Mouse (Mus musculus): ENCODE data around the gene Abr. TPM values are rescaled to one million over a fixed set of nuclear protein-coding genes. Genes with fewer than 3 reads are reported as not detected.

Abr gene
- total and polyA plus RNA-seq, 2 experiments from 2014 or later: 87.5 to 211 TPM

- DNase-seq (ENCODE audit: low spot score) (no peak), ATAC-seq (no peak)
- H3K4me1 ChIP-seq (ENCODE audit: insufficient read depth, low read length): peaks cover 46% of the 10 kb centered on the region
- H3K4me2 ChIP-seq (ENCODE audit: low read depth, low read length): peak overlapping the region; percentile 91
- no peaks in the 10 kb centered on the region for H3K27me3 ChIP-seq (ENCODE audit: insufficient read depth, low read length)
- H3K9ac ChIP-seq (replicated peaks; ENCODE audit: low read length): no peak overlapping the region
- peak overlapping the region; percentile 60 for H3K4me3 ChIP-seq (ENCODE audit: low read length)
- no peaks in the 10 kb centered on the region for H3K9me3 ChIP-seq (ENCODE audit: low read length)
- TF ChIP-seq CTCF (IDR thresholded peaks at IDR 0.05; ENCODE audit: low read depth): no peak
- H3K36me3 ChIP-seq (ENCODE audit: insufficient read depth, low read length): no peaks in the 10 kb centered on the region
- 0 out of 2 replicates have a peak overlapping the region, but pooled peaks have one; percentile 96 for H3K27ac ChIP-seq
- 70% methylated on average over 4 of the region's 4 CpGs for WGBS
Observed at GRCm38 (mm10) chr11:76493167-76493566, 128.9 kb downstream of the Abr start.

- peak overlapping the region; percentile 28 for H3K4me2 ChIP-seq (ENCODE audit: low read depth, low read length)
- no peaks in the 10 kb centered on the region for H3K36me3 ChIP-seq (ENCODE audit: insufficient read depth, low read length)
- no peak overlapping the region for H3K4me3 ChIP-seq (ENCODE audit: low read length)
- H3K27me3 ChIP-seq (ENCODE audit: insufficient read depth, low read length): no peaks in the 10 kb centered on the region
- no peak overlapping the region for H3K9ac ChIP-seq (replicated peaks; ENCODE audit: low read length)
- DNase-seq (ENCODE audit: low spot score) (peak; percentile 31), ATAC-seq (no peak)
- H3K9me3 ChIP-seq (ENCODE audit: low read length): no peaks in the 10 kb centered on the region
- no peak for TF ChIP-seq CTCF (IDR thresholded peaks at IDR 0.05; ENCODE audit: low read depth)
- H3K27ac ChIP-seq: 0 out of 2 replicates have a peak overlapping the region, but pooled peaks have one; percentile 7
- H3K4me1 ChIP-seq (ENCODE audit: insufficient read depth, low read length): peaks cover 46% of the 10 kb centered on the region
- 44% methylated on average over 9 of the region's 9 CpGs for WGBS
Observed at GRCm38 (mm10) chr11:76491817-76492216, 130.3 kb downstream of the Abr start.

- Histone ChIP-seq H3K9me3 (ENCODE audit: low read length) (no peaks in the 10 kb centered on the region), H3K9ac (replicated peaks; ENCODE audit: low read length) (no peak overlapping the region), H3K36me3 (ENCODE audit: insufficient read depth, low read length) (no peaks in the 10 kb centered on the region), H3K27ac (no peak overlapping the region), H3K4me2 (ENCODE audit: low read depth, low read length) (no peak overlapping the region), H3K4me3 (ENCODE audit: low read length) (no peak overlapping the region), H3K4me1 (ENCODE audit: insufficient read depth, low read length) (peaks cover 40% of the 10 kb centered on the region), H3K27me3 (ENCODE audit: insufficient read depth, low read length) (no peaks in the 10 kb centered on the region)
- no peak for DNase-seq (ENCODE audit: low spot score)
- ATAC-seq: no peak
- 73% methylated on average over 6 of the region's 6 CpGs for WGBS
- no peak for TF ChIP-seq CTCF (IDR thresholded peaks at IDR 0.05; ENCODE audit: low read depth)
Observed at GRCm38 (mm10) chr11:76489407-76489806, 132.7 kb downstream of the Abr start.

- no peak for TF ChIP-seq CTCF (IDR thresholded peaks at IDR 0.05; ENCODE audit: low read depth)
- Histone ChIP-seq H3K4me1 (ENCODE audit: insufficient read depth, low read length) (peaks cover 20% of the 10 kb centered on the region), H3K27me3 (ENCODE audit: insufficient read depth, low read length) (no peaks in the 10 kb centered on the region), H3K4me3 (ENCODE audit: low read length) (no peak overlapping the region), H3K36me3 (ENCODE audit: insufficient read depth, low read length) (no peaks in the 10 kb centered on the region), H3K27ac (no peak overlapping the region), H3K4me2 (ENCODE audit: low read depth, low read length) (no peak overlapping the region), H3K9me3 (ENCODE audit: low read length) (no peaks in the 10 kb centered on the region), H3K9ac (replicated peaks; ENCODE audit: low read length) (no peak overlapping the region)
- ATAC-seq (no peak), DNase-seq (ENCODE audit: low spot score) (no peak)
- WGBS: 81% methylated on average over 5 of the region's 5 CpGs
Observed at GRCm38 (mm10) chr11:76487024-76487423, 135.1 kb downstream of the Abr start.

- Histone ChIP-seq H3K36me3 (ENCODE audit: insufficient read depth, low read length) (no peaks in the 10 kb centered on the region; the same call in 1 of the 2 replicates), H3K4me1 (ENCODE audit: insufficient read depth, low read length) (no peaks in the 10 kb centered on the region), H3K4me2 (ENCODE audit: low read depth, low read length) (no peak overlapping the region), H3K9me3 (ENCODE audit: low read length) (no peaks in the 10 kb centered on the region), H3K4me3 (ENCODE audit: low read length) (no peak overlapping the region), H3K27ac (no peak overlapping the region), H3K9ac (replicated peaks; ENCODE audit: low read length) (no peak overlapping the region), H3K27me3 (ENCODE audit: insufficient read depth, low read length) (no peaks in the 10 kb centered on the region)
- 81% methylated on average over 2 of the region's 2 CpGs for WGBS
- TF ChIP-seq CTCF (IDR thresholded peaks at IDR 0.05; ENCODE audit: low read depth): no peak
- no peak for DNase-seq (ENCODE audit: low spot score)
- no peak for ATAC-seq
Observed at GRCm38 (mm10) chr11:76484033-76484432, 138.1 kb downstream of the Abr start.

GRCm38 (mm10) chr11:76483171-76483727 is 138.9 kb downstream of the Abr start:
- no peak overlapping the region for H3K4me3 ChIP-seq (ENCODE audit: low read length)
- H3K4me1 ChIP-seq (ENCODE audit: insufficient read depth, low read length): no peaks in the 10 kb centered on the region
- no peaks in the 10 kb centered on the region for H3K9me3 ChIP-seq (ENCODE audit: low read length)
- no peak overlapping the region for H3K9ac ChIP-seq (replicated peaks; ENCODE audit: low read length)
- no peaks in the 10 kb centered on the region for H3K27me3 ChIP-seq (ENCODE audit: insufficient read depth, low read length)
- WGBS: 44% methylated on average over 4 of the region's 4 CpGs
- ATAC-seq (no peak), DNase-seq (ENCODE audit: low spot score) (no peak)
- TF ChIP-seq CTCF (IDR thresholded peaks at IDR 0.05; ENCODE audit: low read depth): no peak
- H3K36me3 ChIP-seq (ENCODE audit: insufficient read depth, low read length): peaks cover 8% of the 10 kb centered on the region
- H3K4me2 ChIP-seq (ENCODE audit: low read depth, low read length): no peak overlapping the region
- no peak overlapping the region for H3K27ac ChIP-seq

- DNase-seq (ENCODE audit: low spot score) (no peak), ATAC-seq (no peak)
- no peak overlapping the region for H3K27ac ChIP-seq
- no peak for TF ChIP-seq CTCF (IDR thresholded peaks at IDR 0.05; ENCODE audit: low read depth)
- H3K4me3 ChIP-seq (ENCODE audit: low read length): no peak overlapping the region
- WGBS: 62% methylated on average over 5 of the region's 5 CpGs
- no peaks in the 10 kb centered on the region for H3K27me3 ChIP-seq (ENCODE audit: insufficient read depth, low read length)
- H3K4me1 ChIP-seq (ENCODE audit: insufficient read depth, low read length): no peaks in the 10 kb centered on the region
- peaks cover 13% of the 10 kb centered on the region for H3K36me3 ChIP-seq (ENCODE audit: insufficient read depth, low read length)
- no peak overlapping the region for H3K4me2 ChIP-seq (ENCODE audit: low read depth, low read length)
- H3K9ac ChIP-seq (replicated peaks; ENCODE audit: low read length): no peak overlapping the region
- no peaks in the 10 kb centered on the region for H3K9me3 ChIP-seq (ENCODE audit: low read length)
Observed at GRCm38 (mm10) chr11:76482697-76483096, 139.4 kb downstream of the Abr start.
